Mouse (Mus musculus): ENCODE data around the gene Pank4.

The Pank4 gene

DNA sequence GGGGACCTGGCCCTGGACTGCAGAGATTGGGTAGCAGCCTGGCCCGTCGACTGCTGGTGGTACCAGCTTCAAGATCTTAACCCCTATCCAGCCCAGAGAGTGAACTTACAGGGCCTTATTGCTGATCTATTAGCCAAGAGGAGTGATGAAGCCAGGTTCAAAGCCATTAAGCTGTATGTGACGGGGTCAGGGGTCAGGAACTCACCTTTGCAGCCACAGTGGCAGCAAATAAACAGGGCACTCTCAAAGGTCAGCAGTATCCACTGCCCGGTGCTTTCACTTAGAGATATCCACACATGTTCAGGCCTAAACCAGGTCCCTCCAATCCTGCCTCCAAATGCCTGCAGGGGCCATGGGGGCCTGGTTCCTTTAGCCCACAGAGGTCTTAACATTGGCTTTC is 51.6 kb downstream of the Pank4 start:
- DNase-seq: no peak

DNA sequence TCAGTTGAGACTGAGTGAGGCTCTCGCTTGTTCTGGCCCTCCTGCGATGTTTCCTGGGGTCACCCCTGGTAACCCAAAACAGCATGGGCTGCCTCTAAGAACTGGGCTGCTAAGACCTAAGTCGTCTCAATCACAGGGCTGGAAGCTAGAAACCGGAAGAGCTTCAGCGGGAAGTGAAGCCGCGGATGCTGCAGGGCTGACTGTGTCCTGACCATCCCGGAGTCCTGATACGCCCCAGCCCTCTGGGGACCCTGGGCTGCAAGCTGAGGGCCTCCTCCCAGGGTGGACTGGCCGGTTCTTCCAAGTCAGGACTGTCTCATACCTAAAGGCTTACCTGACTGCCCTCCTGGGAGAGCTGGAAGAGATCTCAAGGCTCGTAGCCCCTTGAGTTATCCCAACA is 52.9 kb downstream of the Pank4 start:
- no peak for DNase-seq

DNA sequence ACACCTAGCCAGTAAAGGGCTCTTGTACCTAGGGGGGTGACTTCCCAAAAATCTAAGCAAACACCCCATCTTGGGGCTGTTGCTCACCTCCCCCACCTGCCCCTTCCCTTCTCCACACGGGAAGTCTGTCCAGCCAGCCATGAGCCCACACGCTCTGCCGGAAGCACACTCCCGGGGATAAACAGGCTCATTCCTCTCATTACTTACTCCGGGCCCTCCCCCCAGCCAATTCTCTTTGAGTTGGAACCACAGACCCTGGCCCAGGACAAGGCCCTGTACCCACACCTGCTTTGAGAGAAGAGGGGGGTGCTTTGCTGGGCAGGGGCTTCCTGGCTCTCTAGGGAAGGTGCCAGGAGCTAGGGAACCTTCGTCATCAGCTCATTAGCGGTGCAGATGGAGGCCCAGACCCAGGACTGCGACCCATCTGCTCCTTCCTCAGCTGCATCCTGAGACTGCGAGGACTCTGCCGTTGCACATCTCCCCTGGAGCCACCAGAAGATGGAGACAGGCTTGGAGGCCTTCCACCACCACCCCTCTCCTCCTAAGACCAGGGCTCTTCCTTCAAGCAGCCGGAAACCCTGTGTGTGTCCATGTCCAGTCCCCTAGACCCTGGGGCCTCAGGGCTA is 53.4 kb downstream of the Pank4 start:
- DNase-seq: no peak

DNA sequence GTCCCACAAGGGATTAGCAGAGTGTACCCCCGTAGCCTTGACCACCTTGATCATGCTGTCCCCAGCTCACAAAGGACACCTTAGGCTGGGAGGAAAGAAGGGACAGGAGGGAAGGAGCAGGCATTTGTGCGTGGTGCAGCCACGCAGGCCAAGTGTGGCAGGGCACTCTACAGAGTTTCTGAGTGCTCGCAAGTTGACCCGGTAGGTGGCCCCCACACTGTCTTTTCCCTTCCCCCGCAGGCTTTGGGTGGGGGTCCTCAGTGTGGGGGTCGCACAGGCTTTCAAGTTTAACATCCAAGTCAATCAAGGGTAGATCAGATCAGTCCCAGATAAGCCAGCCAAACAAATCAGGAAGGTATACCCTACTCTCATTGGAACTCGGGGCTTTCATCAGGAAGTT is 54.1 kb downstream of the Pank4 start:
- DNase-seq: no peak

DNA sequence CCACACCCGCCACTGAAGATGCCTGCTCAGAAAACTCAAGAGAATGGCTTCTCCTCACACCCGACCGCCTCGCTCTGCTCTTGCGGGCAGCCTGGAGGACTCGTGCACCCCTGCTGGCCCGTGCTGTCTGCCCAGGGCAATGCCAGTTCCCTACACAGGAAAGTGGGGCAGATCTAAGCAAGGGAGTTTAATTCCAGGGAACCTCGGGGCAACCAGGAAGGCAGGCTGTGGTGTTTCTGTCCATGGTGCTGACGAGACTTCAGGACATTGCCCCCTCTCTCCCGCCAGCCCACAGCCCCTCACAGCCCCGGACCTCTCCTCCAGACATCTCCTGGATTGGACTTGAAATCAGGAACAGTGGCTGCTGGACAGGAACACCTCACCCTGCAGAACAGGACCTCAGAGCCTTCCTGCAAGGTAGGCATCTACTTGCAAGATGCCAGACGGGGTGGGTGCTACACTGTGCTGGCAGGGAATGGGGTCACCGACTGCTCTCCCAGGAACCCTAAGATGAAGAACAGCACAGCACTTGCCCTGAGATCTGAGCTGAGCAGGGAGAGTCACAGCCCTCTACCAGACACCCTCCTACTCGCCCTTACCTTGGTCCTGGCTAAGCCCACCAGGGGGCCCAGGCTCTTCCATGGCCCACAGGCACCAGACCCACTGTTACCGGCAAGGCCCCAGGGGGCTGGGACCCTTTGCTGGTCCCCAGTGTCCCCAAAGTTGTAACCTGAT is 54.8 kb downstream of the Pank4 start:
- DNase-seq: no peak

DNA sequence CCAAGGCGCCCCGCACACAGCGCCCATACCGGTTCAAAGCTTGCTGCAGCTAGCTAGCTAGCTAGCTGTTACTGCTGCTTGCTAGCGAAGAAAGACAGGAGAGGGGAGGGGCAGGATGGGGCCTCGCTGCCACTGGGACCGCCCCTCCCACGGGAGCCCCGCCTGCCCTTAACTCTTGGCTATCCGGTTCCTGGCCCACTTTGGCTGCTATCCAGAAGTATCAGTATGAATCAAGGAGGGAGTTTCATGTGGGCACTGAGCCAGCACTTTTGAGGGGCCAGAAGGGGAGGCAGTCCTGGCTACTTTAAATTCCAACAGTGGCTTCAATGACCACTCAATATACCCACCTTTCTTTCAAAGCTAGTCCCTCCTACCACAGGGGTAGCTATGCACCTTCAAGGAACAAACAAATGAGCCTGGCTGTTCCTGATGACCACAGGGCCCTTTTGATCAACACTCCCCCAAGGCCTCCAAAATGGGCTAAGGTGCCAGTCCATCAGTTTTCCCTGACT is 55.5 kb downstream of the Pank4 start:
- DNase-seq: no peak

DNA sequence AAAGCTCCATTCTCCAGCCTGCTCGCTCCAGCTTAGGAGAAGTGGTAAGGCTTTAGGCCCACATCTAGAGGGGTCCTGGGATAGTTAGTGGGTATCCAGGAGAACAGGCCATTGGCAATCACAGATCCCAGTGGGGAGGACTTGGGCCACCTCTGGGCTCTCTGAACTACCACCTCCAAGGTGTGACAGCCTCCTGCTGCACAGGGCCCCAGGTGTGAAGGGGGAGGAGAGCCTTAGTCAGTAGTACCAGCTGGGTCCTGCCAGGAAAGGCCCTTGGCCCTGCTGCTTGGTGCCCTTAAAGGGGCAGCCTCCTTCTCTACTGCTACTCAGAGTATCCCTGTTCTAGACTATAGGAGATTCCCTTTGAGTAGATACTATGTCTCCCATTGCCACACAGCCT is 56.2 kb downstream of the Pank4 start:
- DNase-seq: no peak

DNA sequence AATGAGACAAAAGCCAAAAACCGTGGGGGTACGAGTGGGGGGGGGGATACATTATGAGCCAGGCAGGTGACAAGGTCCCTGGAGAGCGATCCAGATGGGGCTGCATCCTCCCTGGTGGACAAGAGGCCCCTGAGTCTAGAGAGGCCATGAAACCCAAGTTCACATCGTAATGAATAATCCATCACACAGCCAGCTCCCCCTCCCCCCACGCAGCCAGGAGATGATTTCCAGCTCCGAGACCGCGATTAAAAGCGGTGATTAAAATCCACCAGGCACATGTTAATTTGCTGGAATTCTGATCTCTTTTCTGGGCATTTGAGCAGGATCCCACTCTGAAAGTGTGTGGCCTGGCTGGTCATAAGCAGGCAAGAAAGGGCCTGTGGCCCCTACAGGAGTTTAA is 56.9 kb downstream of the Pank4 start:
- no peak for DNase-seq

DNA sequence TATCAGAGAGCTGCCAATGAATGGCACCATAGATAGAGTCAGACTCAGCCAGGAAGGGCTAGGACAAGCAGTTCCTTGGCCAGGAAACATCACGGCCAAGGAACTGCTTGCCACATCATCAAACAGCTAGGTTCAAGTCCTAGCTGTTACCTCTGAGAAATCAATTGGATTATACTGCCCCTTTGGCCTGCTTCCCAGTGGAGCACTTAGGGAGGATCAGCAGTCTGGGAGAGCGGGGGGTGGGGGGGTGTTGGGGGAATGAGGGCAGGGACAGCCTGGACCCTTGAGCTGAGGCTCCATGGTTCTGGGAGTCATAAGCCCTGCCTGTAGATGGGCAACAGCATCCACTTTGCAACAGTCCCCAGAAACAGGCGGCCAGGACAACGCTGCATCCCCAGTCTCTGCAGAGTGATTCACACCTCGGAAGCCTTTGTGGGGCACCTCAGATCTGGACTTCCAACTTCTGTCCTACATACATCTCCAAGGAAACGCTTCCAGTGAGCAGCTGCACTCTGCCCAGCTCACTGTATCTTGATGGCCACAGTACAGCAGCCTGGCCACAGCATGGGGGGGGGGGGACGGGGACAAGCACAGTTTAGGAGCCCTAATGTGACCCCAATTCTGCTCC is 58.4 kb downstream of the Pank4 start:
- DNase-seq: no peak

DNA sequence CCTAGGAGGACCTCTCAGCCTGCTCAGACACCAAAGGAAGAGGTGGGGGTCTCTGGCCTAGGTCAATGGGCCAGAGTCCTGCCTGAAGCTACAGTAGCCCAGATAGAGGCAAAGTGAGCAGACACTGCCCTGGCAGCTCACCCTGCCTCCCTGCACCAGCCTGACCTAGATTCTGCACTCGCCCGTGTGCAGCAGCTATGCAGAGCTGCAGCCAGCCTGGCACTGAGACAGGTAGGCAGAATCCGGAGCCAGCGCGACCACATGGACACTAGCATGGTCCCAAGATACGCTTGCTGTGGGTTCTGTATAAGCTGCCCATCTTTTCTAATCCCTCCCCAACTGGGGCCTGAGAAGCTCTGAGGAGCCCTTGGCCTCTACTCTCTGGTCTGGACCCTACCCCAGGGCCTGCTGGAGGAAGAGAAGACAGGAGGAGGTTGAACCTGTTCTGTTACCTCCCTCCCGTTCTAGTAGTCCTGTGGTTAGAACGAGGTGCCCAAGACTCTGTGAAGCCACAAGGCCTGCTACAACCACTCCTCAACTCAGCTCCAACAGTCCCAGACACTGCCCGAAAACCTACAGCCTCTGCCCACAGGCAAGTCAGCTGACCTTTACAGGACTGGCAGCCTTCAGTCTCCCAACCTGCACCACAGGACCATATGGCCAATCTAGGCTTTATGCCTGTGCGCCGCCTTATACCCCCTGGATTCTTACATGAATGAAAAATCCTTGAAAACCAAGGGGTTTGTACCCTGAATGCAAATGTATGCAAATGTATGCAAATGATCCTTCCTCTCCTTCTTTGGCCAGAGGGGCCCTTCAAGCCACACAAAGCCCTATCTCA is 60.5 kb downstream of the Pank4 start:
- DNase-seq: no peak

Data from kidney, adult 11 months (tissue).